ENCODE assay signal across 15 mouse cellular contexts in genomic region chr3:123123817-123124216, GRCm38 (mm10).
"Had no signal": no experiment of that assay in that cellular context is flagged by ENCODE, and none has a peak within 500 bp of the region (broad histone marks: within the 10 kb centered on the region; RNA-seq: fewer than 3 reads in every experiment).

No protein-coding gene starts in this region.

- H3K27ac ChIP-seq: kidney, embryonic 15.5 days; left cerebral cortex, adult 2 months; limb, embryonic 15.5 days; liver, embryonic 12.5 days; lung, embryonic 15.5 days; macrophage had no signal

- H3K4me1 ChIP-seq: kidney, embryonic 15.5 days; liver, embryonic 12.5 days had no signal

- H3K4me3 ChIP-seq: kidney, embryonic 15.5 days; left cerebral cortex, adult 2 months; limb, embryonic 15.5 days; liver, embryonic 12.5 days; lung, embryonic 15.5 days; megakaryocyte, embryonic 14.5 days had no signal

- H3K4me2 ChIP-seq: kidney, embryonic 15.5 days; limb, embryonic 15.5 days; liver, embryonic 12.5 days; lung, embryonic 15.5 days; midbrain, embryonic 11.5 days had no signal

- H3K9me3 ChIP-seq: kidney, embryonic 15.5 days; limb, embryonic 15.5 days; liver, embryonic 12.5 days; lung, embryonic 15.5 days; megakaryocyte, embryonic 14.5 days had no signal

- H3K36me3 ChIP-seq: kidney, embryonic 15.5 days; limb, embryonic 15.5 days; liver, embryonic 12.5 days; lung, embryonic 15.5 days had no signal

- H3K9ac ChIP-seq: kidney, embryonic 15.5 days; limb, embryonic 15.5 days; liver, embryonic 12.5 days; lung, embryonic 15.5 days had no signal

- H3K27me3 ChIP-seq: kidney, embryonic 15.5 days; limb, embryonic 15.5 days; liver, embryonic 12.5 days; lung, embryonic 15.5 days; megakaryocyte, embryonic 14.5 days had no signal

- ATAC-seq: liver, embryonic 12.5 days; midbrain, embryonic 16.5 days had no signal

- DNase-seq: kidney, adult 11 months; kidney, postnatal 25 days; lung, postnatal 14 days; right cerebral cortex, postnatal 14 days; thymus, adult 2 months; thymus, postnatal 25 days had no signal
